Mouse (Mus musculus) hindbrain, embryonic 10.5 days (tissue): ENCODE results near the gene Lgals2. TPM values are rescaled to one million over a fixed set of nuclear protein-coding genes. Genes with fewer than 3 reads are reported as not detected.
"Not testable (repeated sequence)": the region's sequence is repeated elsewhere in the genome, so short reads cannot be mapped to it uniquely, and the experiment has no call there.

Experiments
- DNase-seq: peaks from one replicate; pipeline ENCODE4 v3.0.0-alpha.2; 2017; ENCODE audit warnings: low spot score
- H3K27ac ChIP-seq: fragments of 300-500 bp; sonication (generic); 2 replicates; pipeline ENCODE4 v1.5.1; 2016; ENCODE audit warnings: mild to moderate bottlenecking, moderate library complexity
- H3K27me3 ChIP-seq: fragments of 300-500 bp; sonication (generic); 2 replicates; pipeline ENCODE4 v1.6.1; 2016; ENCODE audit warnings: mild to moderate bottlenecking; ENCODE audit not compliant: poor library complexity, insufficient read depth, severe bottlenecking
- H3K36me3 ChIP-seq: fragments of 300-500 bp; sonication (generic); 2 replicates; pipeline ENCODE4 v1.6.1; 2016; ENCODE audit warnings: mild to moderate bottlenecking, moderate library complexity
- H3K4me1 ChIP-seq: fragments of 300-500 bp; sonication (generic); replicated peaks from 2 replicates; pipeline ENCODE4 v1.6.1; 2016; ENCODE audit warnings: mild to moderate bottlenecking
- H3K4me3 ChIP-seq: fragments of 300-500 bp; sonication (generic); 2 replicates; pipeline ENCODE4 v1.5.1; 2016; ENCODE audit warnings: mild to moderate bottlenecking, moderate library complexity
- H3K9me3 ChIP-seq: fragments of 300-500 bp; sonication (generic); 2 replicates; pipeline ENCODE4 v1.6.1; 2016; ENCODE audit warnings: mild to moderate bottlenecking, moderate library complexity
- WGBS: fragments of 180-500 bp; shearing (Covaris S2); methylation state at CpG from one replicate; pipeline ENCODE4 v1.1.7; 2016; 5-methylcytosine and 5-hydroxymethylcytosine counted together
- polyA plus RNA-seq: library from polyadenylated mRNA; unstranded; fragments of >200 nt; fragmentation: Nextera tagmentation; extraction: Ambion mirVana; gene quantifications from 2 replicates; pipeline ENCODE4 v1.2.1, GENCODE M21; 2016

The Lgals2 gene
- polyA plus RNA-seq, 1 experiment from 2014 or later = not detected

- not testable (repeated sequence) for H3K36me3 ChIP-seq, H3K4me3 ChIP-seq, DNase-seq, H3K9me3 ChIP-seq
- 87% methylated on average over 7 of the region's 7 CpGs for WGBS
- 0 out of 2 replicates have a peak overlapping the region, but pooled peaks have one; percentile 50 for H3K27ac ChIP-seq
- H3K27me3 ChIP-seq = peaks cover 63% of the 10 kb centered on the region
- H3K4me1 ChIP-seq = peaks cover 82% of the 10 kb centered on the region
Measured at GRCm38 (mm10) chr15:78846805-78847204, 8.5 kb downstream of the Lgals2 start.

GRCm38 (mm10) chr15:78846352-78846751 lies 9.0 kb downstream of the Lgals2 start:
- peaks cover 65% of the 10 kb centered on the region for H3K27me3 ChIP-seq

GRCm38 (mm10) chr15:78845867-78846266 lies 9.5 kb downstream of the Lgals2 start:
- peak; percentile 1 for DNase-seq
- 85% methylated on average over 8 of the region's 8 CpGs for WGBS
- peaks cover 65% of the 10 kb centered on the region for H3K27me3 ChIP-seq
- no peak overlapping the region for H3K4me3 ChIP-seq
- H3K36me3 ChIP-seq = 0 out of 2 replicates have a peak, but pooled peaks cover 6% of the 10 kb centered on the region
- peak overlapping the region; percentile 66 for H3K27ac ChIP-seq
- peaks cover 82% of the 10 kb centered on the region for H3K4me1 ChIP-seq
- H3K9me3 ChIP-seq = no peaks in the 10 kb centered on the region

More at GRCm38 (mm10) chr15:78846352-78846751, 9.0 kb downstream of the Lgals2 start:
- no peak for DNase-seq
- Histone ChIP-seq H3K36me3 (0 out of 2 replicates have a peak, but pooled peaks cover 6% of the 10 kb centered on the region), H3K9me3 (no peaks in the 10 kb centered on the region), H3K27ac (0 out of 2 replicates have a peak overlapping the region, but pooled peaks have one; percentile 66), H3K4me1 (peaks cover 82% of the 10 kb centered on the region), H3K4me3 (no peak overlapping the region)
- 81% methylated on average over 8 of the region's 8 CpGs for WGBS

- WGBS = 77% methylated on average over 11 of the region's 11 CpGs
- DNase-seq = peak; percentile 3
- H3K27me3 ChIP-seq = peaks cover 67% of the 10 kb centered on the region
- 0 out of 2 replicates have a peak overlapping the region, but pooled peaks have one; percentile 13 for H3K4me3 ChIP-seq
- 0 out of 2 replicates have a peak, but pooled peaks cover 6% of the 10 kb centered on the region for H3K36me3 ChIP-seq
- peaks cover 82% of the 10 kb centered on the region for H3K4me1 ChIP-seq
- no peaks in the 10 kb centered on the region for H3K9me3 ChIP-seq
- H3K27ac ChIP-seq = peak overlapping the region; percentile 66
Measured at GRCm38 (mm10) chr15:78845321-78845720, 10.0 kb downstream of the Lgals2 start.

DNA sequence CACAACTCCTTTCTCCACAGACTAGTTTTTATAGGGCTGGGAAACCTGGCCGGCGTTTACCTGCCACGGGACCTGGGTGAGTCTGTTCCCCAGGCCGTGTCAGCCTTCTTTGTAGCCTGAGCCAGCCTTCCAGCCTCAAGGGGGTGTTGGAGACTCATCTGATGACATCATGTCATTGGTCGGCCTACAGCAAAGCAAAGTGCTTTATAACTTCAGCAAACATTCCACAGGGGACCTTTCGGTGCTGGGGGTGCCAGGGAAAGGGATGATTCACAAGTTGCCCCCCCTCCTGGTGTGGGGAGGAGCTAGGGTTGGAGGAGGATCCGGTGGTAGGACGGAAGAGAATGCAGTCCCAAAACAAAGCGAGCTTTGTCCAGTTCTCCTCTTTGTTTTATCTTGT lies 10.5 kb downstream of the Lgals2 start:
- no peaks in the 10 kb centered on the region for H3K9me3 ChIP-seq
- DNase-seq = peak; percentile 16
- H3K27ac ChIP-seq = peak overlapping the region; percentile 66
- H3K4me1 ChIP-seq = peaks cover 82% of the 10 kb centered on the region
- 0 out of 2 replicates have a peak, but pooled peaks cover 6% of the 10 kb centered on the region for H3K36me3 ChIP-seq
- H3K4me3 ChIP-seq = peak overlapping the region; percentile 65; the same call in 1 of the 2 replicates
- peaks cover 65% of the 10 kb centered on the region for H3K27me3 ChIP-seq
- WGBS = 34% methylated on average over 9 of the region's 9 CpGs

DNA sequence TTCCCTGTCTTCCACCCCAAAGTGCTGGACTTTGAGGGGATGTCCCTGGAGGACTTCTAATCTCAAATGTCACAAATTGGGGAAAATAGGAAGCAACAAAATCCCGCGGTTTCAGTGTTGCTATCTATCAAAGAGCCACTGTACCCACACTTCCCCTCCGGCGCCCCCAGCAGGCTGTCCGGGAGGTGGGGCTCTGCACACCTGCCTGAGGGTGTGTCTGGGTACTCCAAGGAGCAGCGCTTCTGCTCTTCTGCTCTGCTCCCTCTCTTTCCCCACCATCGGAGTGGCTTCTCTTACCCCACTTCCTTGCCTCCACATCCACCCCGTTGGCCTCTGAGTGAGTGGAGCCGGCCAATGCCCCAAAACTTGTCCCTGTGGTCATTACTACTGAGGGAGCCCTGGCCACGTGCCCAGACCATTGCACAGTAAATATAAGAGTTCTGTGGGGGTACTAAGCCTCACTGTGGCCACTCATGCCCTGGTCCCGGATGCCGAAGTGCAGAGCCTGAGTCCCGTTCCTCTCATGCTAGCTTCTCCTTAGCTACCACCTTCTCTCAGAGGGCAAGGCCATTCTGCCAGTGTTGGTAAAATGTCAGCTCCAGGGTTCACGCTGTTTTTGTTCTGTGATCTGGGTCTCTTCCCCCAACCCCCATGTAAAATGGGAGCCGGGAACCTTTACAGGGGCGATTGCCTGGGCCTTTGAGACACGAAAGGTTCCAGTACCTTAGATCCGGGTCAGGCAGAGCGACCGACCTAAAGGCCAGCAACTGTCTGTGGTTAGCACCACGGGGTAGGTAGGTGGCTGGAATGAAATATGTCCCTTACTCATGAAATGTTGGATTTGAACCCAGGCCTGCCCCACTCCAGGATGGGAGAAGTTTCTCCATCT lies 11.5 kb downstream of the Lgals2 start:
- 39% methylated on average over 21 of the region's 21 CpGs for WGBS
- Histone ChIP-seq H3K4me1 (peaks cover 85% of the 10 kb centered on the region), H3K9me3 (no peaks in the 10 kb centered on the region), H3K4me3 (peak overlapping the region; percentile 65), H3K36me3 (no peaks in the 10 kb centered on the region), H3K27ac (peak overlapping the region; percentile 92), H3K27me3 (peaks cover 60% of the 10 kb centered on the region)
- DNase-seq = peak; percentile 17

DNA sequence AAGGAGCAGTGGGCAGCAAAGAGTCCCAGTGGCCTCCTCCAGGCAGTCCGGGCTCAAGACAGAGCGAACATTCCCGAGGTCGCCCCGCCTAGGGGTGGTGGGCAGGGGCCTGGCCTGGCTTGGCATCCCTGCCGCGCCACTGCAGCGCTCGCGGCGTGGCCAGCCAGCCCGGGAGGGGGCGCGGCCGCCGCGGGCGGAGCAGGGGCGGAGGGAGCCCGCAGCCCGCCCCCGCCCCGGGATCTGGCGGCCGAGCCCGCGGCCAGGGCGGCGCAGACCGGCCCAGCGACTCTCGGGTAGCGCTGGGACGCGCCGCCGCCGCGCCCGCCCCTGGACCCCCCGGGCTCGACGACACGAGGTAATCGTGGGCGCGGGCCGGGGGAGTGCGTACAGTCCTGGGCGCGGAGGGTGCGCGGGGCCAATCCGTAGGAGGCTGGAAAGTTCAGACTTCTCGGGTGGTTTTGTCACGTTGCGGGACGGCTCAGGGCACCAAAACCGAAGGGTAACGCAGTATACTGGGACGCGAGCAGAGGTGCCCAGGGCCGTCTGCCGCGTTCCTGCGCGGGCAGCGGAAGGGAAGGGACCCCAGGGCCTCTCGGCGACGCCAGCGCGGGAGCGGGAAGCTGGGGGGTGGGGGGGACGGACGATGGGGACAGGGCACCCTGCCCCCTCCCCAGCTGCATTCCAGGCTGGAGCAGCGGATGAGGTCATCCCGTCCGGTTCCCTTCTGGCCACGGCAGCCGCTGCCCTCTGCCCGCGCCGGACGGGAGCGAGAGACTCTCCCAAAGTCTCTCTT lies 12.8 kb downstream of the Lgals2 start, which contains the start of gene Cdc42ep1:
TSS of gene Cdc42ep1 (plus strand) at position 254 of the 793 bp plus-strand sequence.
- whole genome bisulfite sequencing = under 1% methylated on average over 86 of the region's 86 CpGs
- no peaks in the 10 kb centered on the region for H3K9me3 ChIP-seq
- H3K36me3 ChIP-seq = no peaks in the 10 kb centered on the region
- H3K4me3 ChIP-seq = peak within 1 kb of the TSS; percentile 65
- peak; percentile 65 for DNase-seq
- peaks cover 87% of the 10 kb centered on the region for H3K4me1 ChIP-seq
- H3K27ac ChIP-seq = peak within 1 kb of the TSS; percentile 92
- peaks cover 58% of the 10 kb centered on the region for H3K27me3 ChIP-seq

- peak overlapping the region; percentile 35 for H3K27ac ChIP-seq
- DNase-seq = no peak
- WGBS = 36% methylated on average over 6 of the region's 6 CpGs
Measured at GRCm38 (mm10) chr15:78841161-78841790, 14.1 kb downstream of the Lgals2 start.

GRCm38 (mm10) chr15:78840751-78841150 lies 14.6 kb downstream of the Lgals2 start:
- no peaks in the 10 kb centered on the region for H3K36me3 ChIP-seq
- peaks cover 81% of the 10 kb centered on the region for H3K4me1 ChIP-seq
- H3K4me3 ChIP-seq = no peak overlapping the region
- no peak for DNase-seq
- peaks cover 56% of the 10 kb centered on the region for H3K27me3 ChIP-seq
- peak overlapping the region; percentile 81; the same call in 1 of the 2 replicates for H3K27ac ChIP-seq
- peaks cover 4% of the 10 kb centered on the region; the same call in 1 of the 2 replicates for H3K9me3 ChIP-seq
- 56% methylated on average over 11 of the region's 11 CpGs for WGBS

More at GRCm38 (mm10) chr15:78841161-78841790, 14.1 kb downstream of the Lgals2 start:
- H3K27me3 ChIP-seq = peaks cover 56% of the 10 kb centered on the region
- peaks cover 4% of the 10 kb centered on the region; the same call in 1 of the 2 replicates for H3K9me3 ChIP-seq
- H3K36me3 ChIP-seq = no peaks in the 10 kb centered on the region
- no peak overlapping the region for H3K4me3 ChIP-seq
- H3K4me1 ChIP-seq = peaks cover 81% of the 10 kb centered on the region

- Histone ChIP-seq H3K27me3 (peaks cover 53% of the 10 kb centered on the region), H3K36me3 (no peaks in the 10 kb centered on the region), H3K4me1 (peaks cover 81% of the 10 kb centered on the region), H3K27ac (peak overlapping the region; percentile 81), H3K4me3 (no peak overlapping the region), H3K9me3 (peaks cover 4% of the 10 kb centered on the region; the same call in 1 of the 2 replicates)
- DNase-seq = peak; percentile 4
- WGBS = 48% methylated on average over 3 of the region's 3 CpGs
Measured at GRCm38 (mm10) chr15:78840241-78840640, 15.1 kb downstream of the Lgals2 start.

DNA sequence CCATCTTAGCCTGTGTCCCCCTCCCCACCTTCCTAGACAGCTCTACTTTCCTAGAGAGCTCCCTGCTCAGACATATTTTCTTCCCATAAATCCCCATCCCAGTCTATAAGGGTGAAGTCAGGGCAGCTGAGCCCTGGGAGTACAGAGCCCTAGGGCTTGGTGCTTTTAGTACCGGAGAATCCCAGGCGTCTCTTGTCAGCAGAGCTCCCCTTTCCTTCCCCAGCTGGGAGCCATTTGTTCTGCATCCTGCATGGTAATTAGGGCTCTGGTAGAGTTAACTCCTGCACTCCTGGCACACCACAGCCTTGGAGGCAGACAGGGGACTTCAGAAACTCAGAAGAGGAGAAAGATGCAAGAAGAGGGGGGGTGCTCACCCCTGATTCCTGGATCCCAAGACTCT lies 15.6 kb downstream of the Lgals2 start:
- DNase-seq = peak; percentile 48
- Histone ChIP-seq H3K4me1 (peaks cover 81% of the 10 kb centered on the region), H3K27me3 (peaks cover 48% of the 10 kb centered on the region), H3K4me3 (no peak overlapping the region), H3K36me3 (no peaks in the 10 kb centered on the region), H3K9me3 (peaks cover 4% of the 10 kb centered on the region; the same call in 1 of the 2 replicates), H3K27ac (peak overlapping the region; percentile 81)
- 0% methylated on average over 2 of the region's 2 CpGs for WGBS
